Mouse (Mus musculus) liver, embryonic 11.5 days (tissue): ENCODE measurements at regions not wholly inside any gene's neighbourhood (a gene's known extent, or its start where the extent isn't known, plus 50 kb on each side); places are given as distances from the start of the nearest gene placed in this dataset.
"Not testable (repeated sequence)": the region's sequence is repeated elsewhere in the genome, so short reads cannot be mapped to it uniquely, and the experiment has no call there.

Experiments
- ATAC-seq: fragments of 200-750 bp; cut with Nextera tagmentation; replicated peaks from 2 replicates; pipeline ENCODE4 v1.8.0; 2017; ENCODE audit warnings: moderate number of reproducible peaks, mild to moderate bottlenecking, moderate TSS enrichment, moderate library complexity; ENCODE audit not compliant: low FRiP score
- DNase-seq: peaks from one replicate; pipeline ENCODE4 v3.0.0-alpha.2; 2017; ENCODE audit warnings: low spot score
- H3K27ac ChIP-seq: fragments of 300-500 bp; sonication (generic); 2 replicates; pipeline ENCODE4 v1.5.1; 2014; ENCODE audit warnings: mild to moderate bottlenecking, low read depth, low read length, control low read depth
- H3K27me3 ChIP-seq: fragments of 300-500 bp; sonication (generic); replicated peaks from 2 replicates; pipeline ENCODE4 v1.6.1; 2014; ENCODE audit warnings: low read length, mixed read lengths; ENCODE audit not compliant: control insufficient read depth, insufficient read depth
- H3K36me3 ChIP-seq: fragments of 300-500 bp; sonication (generic); 2 replicates; pipeline ENCODE4 v1.6.1; 2014; ENCODE audit warnings: mild to moderate bottlenecking, low read length, moderate library complexity, mixed read lengths; ENCODE audit not compliant: control insufficient read depth, insufficient read depth
- H3K4me1 ChIP-seq: fragments of 300-500 bp; sonication (generic); replicated peaks from 2 replicates; pipeline ENCODE4 v1.6.1; 2014; ENCODE audit warnings: low read length, mixed read lengths; ENCODE audit not compliant: control insufficient read depth, insufficient read depth
- H3K4me2 ChIP-seq: fragments of 300-500 bp; sonication (generic); 2 replicates; pipeline ENCODE4 v1.6.1; 2014; ENCODE audit warnings: mild to moderate bottlenecking, control low read depth, moderate library complexity
- H3K4me3 ChIP-seq: fragments of 300-500 bp; sonication (generic); 2 replicates; pipeline ENCODE4 v1.5.1; 2014; ENCODE audit warnings: low read depth, low read length, control low read depth
- H3K9ac ChIP-seq: fragments of 300-500 bp; sonication (generic); 2 replicates; pipeline ENCODE4 v1.6.1; 2014; ENCODE audit warnings: low read depth, low read length, control low read depth
- H3K9me3 ChIP-seq: fragments of 300-500 bp; sonication (generic); 2 replicates; pipeline ENCODE4 v1.6.1; 2016; ENCODE audit warnings: low read length, inconsistent platforms, mixed read lengths; ENCODE audit not compliant: control insufficient read depth
- WGBS: fragments of 180-500 bp; shearing (Covaris S2); extraction: QIAGEN DNeasy Blood & Tissue Kit; methylation state at CpG from one replicate; pipeline ENCODE4 v1.1.7; 2014; 5-methylcytosine and 5-hydroxymethylcytosine counted together

DNA sequence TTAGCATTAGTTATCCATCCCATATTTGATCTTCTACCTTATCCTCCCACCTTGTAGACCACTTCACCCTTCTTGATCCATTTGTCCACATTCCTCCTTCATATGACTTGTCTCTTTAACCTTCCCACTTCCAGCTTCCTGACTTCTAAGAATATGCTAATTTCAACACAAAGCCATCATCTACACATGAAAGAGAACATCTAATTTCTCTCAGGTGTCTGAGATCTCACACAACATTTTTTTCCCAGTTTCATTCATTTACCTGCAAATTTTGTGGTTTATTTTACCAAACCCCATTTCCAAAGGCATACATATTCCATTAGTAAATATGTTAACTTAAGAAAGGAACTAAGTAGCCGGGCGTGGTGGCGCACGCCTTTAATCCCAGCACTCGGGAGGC is 593.3 kb upstream of the Slc8a1 start:
- no peak overlapping the region for H3K27ac ChIP-seq
- H3K4me2 ChIP-seq = no peak overlapping the region
- H3K4me1 ChIP-seq = no peaks in the 10 kb centered on the region
- no peak for DNase-seq
- H3K9me3 ChIP-seq = no peaks in the 10 kb centered on the region
- 91% methylated on average over 5 of the region's 5 CpGs for WGBS
- no peak for ATAC-seq
- H3K36me3 ChIP-seq = no peaks in the 10 kb centered on the region
- no peak overlapping the region for H3K9ac ChIP-seq
- no peak overlapping the region for H3K4me3 ChIP-seq
- H3K27me3 ChIP-seq = no peaks in the 10 kb centered on the region

DNA sequence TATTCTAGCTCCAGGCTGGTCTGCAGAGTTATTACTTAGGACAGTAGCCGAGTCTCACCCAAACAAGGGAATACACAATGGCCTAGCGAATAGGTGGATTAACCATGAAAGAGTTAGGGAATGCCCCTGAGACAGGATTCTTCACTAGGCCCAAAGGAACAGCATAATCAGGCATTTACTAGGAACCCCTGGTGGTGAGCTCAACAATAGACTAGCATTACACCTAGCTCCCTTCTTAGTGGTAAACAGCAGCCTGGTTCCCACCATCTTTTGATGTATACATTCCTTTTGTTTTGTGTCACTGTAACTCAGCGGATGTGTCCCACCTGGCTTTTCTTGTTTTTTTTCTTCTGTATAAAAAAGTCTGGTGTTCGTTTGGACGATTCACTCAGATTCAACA is 574.0 kb upstream of the Slc8a1 start:
- Histone ChIP-seq H3K4me2 (no peak overlapping the region), H3K9me3 (no peaks in the 10 kb centered on the region), H3K4me1 (no peaks in the 10 kb centered on the region), H3K9ac (no peak overlapping the region), H3K27me3 (no peaks in the 10 kb centered on the region), H3K4me3 (no peak overlapping the region), H3K36me3 (no peaks in the 10 kb centered on the region), H3K27ac (no peak overlapping the region)
- ATAC-seq (no peak), DNase-seq (no peak)
- WGBS = 85% methylated on average over 5 of the region's 5 CpGs

DNA sequence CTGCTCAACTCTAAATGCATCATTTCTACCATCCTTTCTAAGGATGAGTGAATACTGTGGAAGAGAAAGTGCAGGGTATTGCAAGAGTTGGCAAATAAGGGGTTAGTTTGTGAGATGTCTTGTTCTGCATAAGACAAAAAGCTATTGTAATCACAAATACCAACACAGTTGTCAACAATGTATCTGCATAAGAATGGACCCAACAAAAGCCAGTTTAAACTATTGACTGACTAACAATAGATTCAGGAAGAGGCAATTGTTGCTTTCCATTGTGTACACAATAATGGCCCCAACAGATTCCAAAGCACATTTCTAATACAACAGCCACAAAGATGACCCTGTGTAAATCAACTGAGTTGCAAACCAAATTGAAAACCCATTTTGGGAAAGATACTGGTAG is 568.2 kb upstream of the Slc8a1 start:
- Histone ChIP-seq H3K27ac (no peak overlapping the region), H3K36me3 (no peaks in the 10 kb centered on the region), H3K4me2 (no peak overlapping the region), H3K27me3 (no peaks in the 10 kb centered on the region), H3K9ac (no peak overlapping the region), H3K4me1 (no peaks in the 10 kb centered on the region), H3K4me3 (no peak overlapping the region), H3K9me3 (no peaks in the 10 kb centered on the region)
- DNase-seq = no peak
- no peak for ATAC-seq

DNA sequence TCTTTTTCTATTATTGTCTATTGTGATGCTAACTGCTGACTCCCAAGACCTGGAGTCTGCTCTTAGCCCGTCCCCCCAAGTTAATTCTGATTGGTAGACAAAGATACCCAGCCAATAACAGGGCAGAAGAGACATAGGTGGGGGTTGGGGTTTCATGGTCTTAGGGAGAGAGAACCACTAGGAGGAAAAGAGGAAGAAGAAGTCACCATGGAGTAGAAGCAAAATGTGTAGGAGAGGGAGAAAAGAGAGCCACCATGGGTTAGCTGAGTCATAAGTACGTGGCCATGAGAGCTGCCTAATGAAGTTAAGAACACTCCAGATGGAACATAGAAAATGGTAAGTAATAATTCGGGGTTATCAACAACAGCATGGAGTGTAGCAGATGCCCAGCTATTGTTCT is 539.6 kb upstream of the Slc8a1 start:
- ATAC-seq (no peak), DNase-seq (no peak)
- Histone ChIP-seq H3K9me3 (no peaks in the 10 kb centered on the region), H3K9ac (no peak overlapping the region), H3K4me2 (no peak overlapping the region), H3K27ac (no peak overlapping the region), H3K4me1 (no peaks in the 10 kb centered on the region), H3K27me3 (no peaks in the 10 kb centered on the region), H3K36me3 (no peaks in the 10 kb centered on the region), H3K4me3 (no peak overlapping the region)
- 75% methylated on average over 3 of the region's 3 CpGs for WGBS

DNA sequence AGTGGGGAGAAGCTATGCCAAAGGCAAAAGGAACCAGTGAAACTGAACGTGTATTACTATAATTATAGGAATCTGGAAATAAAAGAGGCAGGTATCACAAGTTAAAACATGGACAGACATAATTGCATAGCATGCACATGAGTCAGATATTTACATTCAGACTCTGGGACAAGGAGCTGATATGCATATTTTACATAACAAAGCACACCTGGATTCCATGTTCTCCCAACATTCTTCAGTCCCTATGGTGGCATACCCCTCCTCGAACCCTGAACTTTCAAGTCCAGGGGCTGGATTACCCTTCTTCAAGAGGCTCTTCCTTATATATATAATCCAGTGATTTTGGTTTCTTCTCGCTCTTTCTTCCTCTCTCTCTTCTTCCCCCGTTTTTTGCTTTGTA is 535.8 kb upstream of the Slc8a1 start:
- 79% methylated on average over 4 of the region's 4 CpGs for WGBS
- Histone ChIP-seq H3K36me3 (no peaks in the 10 kb centered on the region), H3K4me2 (no peak overlapping the region), H3K9me3 (no peaks in the 10 kb centered on the region), H3K4me3 (no peak overlapping the region), H3K27me3 (no peaks in the 10 kb centered on the region), H3K9ac (no peak overlapping the region), H3K27ac (no peak overlapping the region), H3K4me1 (no peaks in the 10 kb centered on the region)
- DNase-seq (no peak), ATAC-seq (no peak)

DNA sequence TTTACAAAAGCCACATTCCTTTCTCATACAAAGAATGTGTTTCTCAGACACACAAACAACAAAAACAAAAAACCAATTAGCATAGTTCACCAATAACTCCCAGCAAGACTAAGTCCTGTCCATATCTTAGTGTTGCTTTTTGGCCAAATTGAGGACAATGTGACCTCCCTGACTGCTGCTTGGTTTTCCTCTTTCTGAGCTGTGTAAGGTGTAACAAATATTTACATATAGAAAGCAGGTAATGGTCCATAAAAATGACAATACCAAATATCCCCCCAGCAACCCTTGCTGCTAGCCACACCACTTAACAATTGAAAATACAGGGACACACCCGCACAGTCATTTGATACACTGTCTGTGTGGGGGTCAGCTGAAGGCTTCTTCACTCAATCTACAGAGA is 534.7 kb upstream of the Slc8a1 start:
- Histone ChIP-seq H3K27ac (no peak overlapping the region), H3K4me3 (no peak overlapping the region), H3K27me3 (no peaks in the 10 kb centered on the region), H3K36me3 (no peaks in the 10 kb centered on the region), H3K4me1 (no peaks in the 10 kb centered on the region), H3K9ac (no peak overlapping the region), H3K9me3 (no peaks in the 10 kb centered on the region), H3K4me2 (no peak overlapping the region)
- ATAC-seq (no peak), DNase-seq (no peak)
- WGBS = 97% methylated on average over 1 of the region's 1 CpGs

DNA sequence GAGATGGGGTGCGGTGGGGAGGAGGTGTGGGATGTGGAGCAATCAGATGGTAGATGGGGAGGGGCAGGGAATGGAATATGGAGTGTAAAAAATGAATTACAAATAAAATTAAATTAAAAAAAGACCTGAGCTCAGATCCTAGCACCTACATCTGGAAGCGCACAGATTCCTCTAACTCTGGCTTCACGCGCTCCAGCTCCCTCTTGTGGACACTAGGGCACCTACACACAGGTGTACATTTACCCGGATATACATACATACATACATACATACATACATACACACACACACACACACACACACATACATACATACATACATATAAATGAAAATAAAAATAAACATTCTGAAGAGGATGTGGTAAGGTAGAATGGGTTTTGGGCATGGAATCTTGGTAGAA is 528.7 kb upstream of the Slc8a1 start:
- not testable (repeated sequence) for H3K27ac ChIP-seq, H3K9me3 ChIP-seq, H3K36me3 ChIP-seq, H3K4me3 ChIP-seq, H3K4me2 ChIP-seq, H3K27me3 ChIP-seq, H3K4me1 ChIP-seq, ATAC-seq, H3K9ac ChIP-seq, DNase-seq
- WGBS = 86% methylated on average over 5 of the region's 5 CpGs

DNA sequence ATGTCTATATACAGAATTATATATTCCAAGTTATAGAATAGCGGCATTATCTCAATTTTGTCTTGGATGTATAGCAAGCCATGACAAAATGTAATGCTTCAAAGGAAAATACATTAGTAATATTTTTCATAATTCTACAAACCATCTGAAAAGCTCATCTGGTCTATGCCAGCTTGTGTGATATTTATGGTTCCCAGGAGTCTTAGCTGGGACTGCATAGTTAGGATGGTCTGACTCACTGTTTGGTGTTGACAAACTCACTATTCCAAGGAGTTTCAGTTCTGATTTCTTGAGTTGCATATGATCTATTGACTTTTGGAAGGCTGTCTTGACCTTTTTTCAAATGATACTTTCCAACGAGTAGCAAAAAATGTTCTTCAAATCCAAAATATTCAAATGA is 514.2 kb upstream of the Slc8a1 start:
- ATAC-seq (no peak), DNase-seq (no peak)
- Histone ChIP-seq H3K27ac (no peak overlapping the region), H3K27me3 (no peaks in the 10 kb centered on the region), H3K9ac (no peak overlapping the region), H3K36me3 (no peaks in the 10 kb centered on the region), H3K4me1 (no peaks in the 10 kb centered on the region), H3K9me3 (no peaks in the 10 kb centered on the region), H3K4me3 (no peak overlapping the region), H3K4me2 (no peak overlapping the region)
- WGBS = 86% methylated on average over 2 of the region's 2 CpGs

DNA sequence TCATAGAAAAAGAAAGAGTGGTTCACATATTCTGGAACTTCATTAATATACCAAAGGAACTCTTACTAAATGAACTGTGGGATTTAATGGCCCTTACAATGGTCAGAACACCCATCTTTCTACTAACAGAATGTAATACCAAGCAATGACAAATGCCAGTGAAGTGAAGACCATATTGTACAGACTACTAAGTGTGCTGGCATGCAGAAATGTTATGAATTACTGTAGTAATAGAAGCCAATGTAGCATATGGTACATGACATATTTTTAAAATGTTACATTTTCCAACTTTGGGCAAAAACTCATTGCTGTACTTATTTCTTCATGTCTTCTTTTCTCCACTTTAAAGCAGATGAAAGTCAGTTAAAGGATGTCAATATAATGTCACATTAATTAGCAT is 513.7 kb upstream of the Slc8a1 start:
- H3K9ac ChIP-seq = no peak overlapping the region
- DNase-seq (no peak), ATAC-seq (no peak)
- no peak overlapping the region for H3K4me3 ChIP-seq
- H3K27me3 ChIP-seq = no peaks in the 10 kb centered on the region
- H3K9me3 ChIP-seq = no peaks in the 10 kb centered on the region
- no peak overlapping the region for H3K27ac ChIP-seq
- H3K4me1 ChIP-seq = no peaks in the 10 kb centered on the region
- no peaks in the 10 kb centered on the region for H3K36me3 ChIP-seq
- H3K4me2 ChIP-seq = no peak overlapping the region
